Mouse (Mus musculus): ENCODE measurements around the gene Pacs2.
A peak's percentile ranks its signal among the peaks of the same experiment; 100 is the strongest.

Gene Pacs2

GRCm38 (mm10) chr12:113013604-113014558, at the start of gene Pacs2:
Pacs2 (plus strand) TSS chr12:113014508.
- DNase-seq (ENCODE audit: low spot score), result peak; percentile 93

GRCm38 (mm10) chr12:112965783-112966182, 48.5 kb upstream of the Pacs2 start:
- DNase-seq (ENCODE audit: low spot score), result no peak

- no peak for DNase-seq (ENCODE audit: low spot score)
These were observed 45.4 kb upstream of the Pacs2 start for GRCm38 (mm10) chr12:112968943-112969342.

- no peak for DNase-seq (ENCODE audit: low spot score)
These were observed 44.7 kb upstream of the Pacs2 start for GRCm38 (mm10) chr12:112969616-112970015.

- no peak for DNase-seq (ENCODE audit: low spot score)
These were observed 39.6 kb upstream of the Pacs2 start for GRCm38 (mm10) chr12:112974736-112975135.

- DNase-seq (ENCODE audit: low spot score), result peak; percentile 87
These were observed 37.8 kb upstream of the Pacs2 start, which contains the start of gene Btbd6 for GRCm38 (mm10) chr12:112976371-112977073. Btbd6 (plus strand) TSS chr12:112976482.

- DNase-seq (ENCODE audit: low spot score), result no peak
These were observed 37.2 kb upstream of the Pacs2 start for GRCm38 (mm10) chr12:112977156-112977555.

- DNase-seq (ENCODE audit: low spot score), result no peak
These were observed 32.3 kb upstream of the Pacs2 start for GRCm38 (mm10) chr12:112982031-112982430.

GRCm38 (mm10) chr12:112985346-112985745, 29.0 kb upstream of the Pacs2 start:
- DNase-seq (ENCODE audit: low spot score), result no peak

- no peak for DNase-seq (ENCODE audit: low spot score)
These were observed 26.4 kb upstream of the Pacs2 start for GRCm38 (mm10) chr12:112987877-112988276.

- DNase-seq (ENCODE audit: low spot score), result no peak
These were observed 23.5 kb upstream of the Pacs2 start for GRCm38 (mm10) chr12:112990706-112991405.

- no peak for DNase-seq (ENCODE audit: low spot score)
These were observed 22.9 kb upstream of the Pacs2 start for GRCm38 (mm10) chr12:112991444-112991843.

- DNase-seq (ENCODE audit: low spot score), result no peak
These were observed 20.2 kb upstream of the Pacs2 start for GRCm38 (mm10) chr12:112994153-112994552.

- peak; percentile 70 for DNase-seq (ENCODE audit: low spot score)
These were observed 14.6 kb upstream of the Pacs2 start for GRCm38 (mm10) chr12:112999569-113000293.

- peak; percentile 97 for DNase-seq (ENCODE audit: low spot score)
These were observed 13.8 kb upstream of the Pacs2 start, which contains the start of gene Brf1 for GRCm38 (mm10) chr12:113000294-113001132. Brf1 (minus strand) TSS chr12:113000704.

- no peak for DNase-seq (ENCODE audit: low spot score)
These were observed 13.2 kb upstream of the Pacs2 start for GRCm38 (mm10) chr12:113001133-113001474.

- no peak for DNase-seq (ENCODE audit: low spot score)
These were observed 11.6 kb upstream of the Pacs2 start for GRCm38 (mm10) chr12:113002667-113003066.

- DNase-seq (ENCODE audit: low spot score), result no peak
These were observed 10.3 kb upstream of the Pacs2 start for GRCm38 (mm10) chr12:113004011-113004410.

GRCm38 (mm10) chr12:113004993-113005392, 9.3 kb upstream of the Pacs2 start:
- DNase-seq (ENCODE audit: low spot score), result peak; percentile 62

GRCm38 (mm10) chr12:113011702-113012360, 2.5 kb upstream of the Pacs2 start:
- DNase-seq (ENCODE audit: low spot score), result no peak
